Mouse (Mus musculus): Measurements from ENCODE around the gene Taar8a.
"Not testable (repeated sequence)": the region's sequence is repeated elsewhere in the genome, so short reads cannot be mapped to it uniquely, and the experiment has no call there.

Gene Taar8a

DNA sequence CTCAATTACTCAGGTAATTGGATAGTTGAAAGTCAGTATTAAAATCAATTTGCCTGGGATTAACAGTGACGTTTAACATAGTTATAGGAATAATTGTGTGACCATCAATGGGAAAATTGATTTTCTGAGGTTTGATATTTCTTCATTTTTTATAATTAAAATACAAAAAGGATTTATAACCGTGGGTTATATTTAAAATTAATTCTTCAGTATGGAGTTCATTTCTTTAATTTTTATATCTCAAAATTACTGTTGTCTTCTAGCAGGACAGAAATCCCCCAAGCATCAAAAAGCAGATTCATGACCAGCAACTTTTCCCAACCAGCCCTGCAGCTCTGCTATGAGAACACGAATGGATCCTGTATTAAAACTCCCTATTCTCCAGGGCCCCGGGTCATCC lies at the start of gene Taar8a:
Gene Taar8a (plus strand): TSS at position 301 of the 400 bp plus-strand sequence.
- DNase-seq: not testable (repeated sequence)

DNA sequence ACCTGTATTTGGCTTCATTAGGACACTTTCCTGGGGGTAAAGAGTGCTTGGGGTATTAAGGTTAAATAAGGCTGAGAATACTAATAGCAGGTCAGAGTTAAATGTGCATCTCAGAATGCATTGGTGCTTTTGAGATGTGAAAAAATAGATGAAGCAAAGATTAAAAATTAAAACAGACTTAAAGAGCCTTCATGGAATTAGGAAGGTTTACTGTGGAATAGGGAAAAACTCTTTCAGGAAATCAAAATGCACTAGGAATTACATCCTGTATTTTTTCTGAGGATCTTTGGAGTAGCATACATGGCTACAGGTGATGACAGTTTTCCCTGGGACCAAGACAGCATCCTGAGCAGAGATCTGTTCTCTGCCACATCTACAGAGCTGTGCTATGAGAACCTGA lies 49.4 kb upstream of the Taar8a start, which contains the start of gene Taar7d:
Gene Taar7d (plus strand): TSS at position 301 of the 400 bp plus-strand sequence.
- no peak for DNase-seq

- DNase-seq: no peak
Measured at GRCm38 (mm10) chr10:24031347-24031746, 45.0 kb upstream of the Taar8a start.

DNA sequence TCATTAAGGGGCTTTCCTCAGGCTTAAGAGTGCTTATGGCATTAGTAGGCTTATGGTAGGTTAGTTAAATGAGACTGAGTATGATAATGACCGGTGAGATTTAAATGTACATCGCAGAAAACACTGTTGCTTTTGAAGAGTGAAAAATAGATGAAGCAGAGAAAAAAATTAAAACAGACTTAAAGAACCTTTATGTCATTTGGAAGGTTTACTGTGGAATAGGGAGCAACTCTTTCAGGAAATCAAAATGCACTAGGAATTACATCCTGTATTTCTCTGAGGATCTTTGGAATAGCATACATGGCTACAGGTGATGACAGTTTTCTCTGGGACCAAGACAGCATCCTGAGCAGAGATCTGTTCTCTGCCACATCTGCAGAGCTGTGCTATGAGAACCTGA lies 39.0 kb upstream of the Taar8a start, which contains the start of gene Taar7e:
Gene Taar7e (plus strand): TSS at position 301 of the 400 bp plus-strand sequence.
- DNase-seq: no peak

- no peak for DNase-seq
Measured at GRCm38 (mm10) chr10:24040120-24040869, 36.0 kb upstream of the Taar8a start.

DNA sequence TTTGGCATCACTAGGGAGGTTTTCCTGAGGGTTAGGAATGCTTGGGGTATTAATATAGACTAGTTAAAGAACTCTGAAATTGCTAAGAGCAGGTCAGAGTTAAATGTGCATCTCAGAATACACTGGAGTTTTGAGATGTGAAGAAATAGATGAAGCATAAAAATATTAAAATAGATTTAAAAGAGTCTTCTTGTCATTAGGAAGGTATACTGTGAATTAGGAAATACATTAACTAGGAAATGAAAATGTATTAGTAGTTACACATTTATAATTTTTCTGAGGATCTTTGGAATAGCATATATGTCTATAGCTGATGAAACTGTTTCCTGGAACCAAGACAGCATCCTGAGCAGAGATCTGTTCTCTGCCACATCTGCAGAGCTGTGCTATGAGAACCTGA lies 27.1 kb upstream of the Taar8a start, which contains the start of gene Taar7f:
Gene Taar7f (plus strand): TSS at position 301 of the 400 bp plus-strand sequence.
- DNase-seq: no peak

- no peak for DNase-seq
Measured at GRCm38 (mm10) chr10:24052039-24052438, 24.3 kb upstream of the Taar8a start.

- no peak for DNase-seq
Measured at GRCm38 (mm10) chr10:24058986-24059385, 17.3 kb upstream of the Taar8a start.

DNA sequence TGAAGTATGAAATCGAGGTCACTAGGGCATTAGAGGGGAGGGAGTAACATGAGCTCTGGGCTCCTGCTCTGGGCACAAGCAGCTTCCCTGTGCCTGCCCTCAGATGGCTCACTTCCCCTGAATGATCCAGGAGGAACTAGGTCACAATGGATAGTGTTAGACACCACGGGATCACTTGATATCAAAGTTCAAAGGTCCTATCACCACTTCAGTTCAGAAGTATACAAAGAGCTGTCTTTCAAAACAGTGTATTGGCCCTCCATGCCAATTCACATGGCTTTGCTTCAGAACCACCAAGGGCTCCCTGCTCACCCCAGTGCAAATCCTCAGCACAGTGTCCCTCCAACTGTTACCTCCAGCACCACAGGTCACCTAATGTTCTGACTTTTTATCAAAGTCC lies 1.5 kb upstream of the Taar8a start:
- not testable (repeated sequence) for DNase-seq

DNA sequence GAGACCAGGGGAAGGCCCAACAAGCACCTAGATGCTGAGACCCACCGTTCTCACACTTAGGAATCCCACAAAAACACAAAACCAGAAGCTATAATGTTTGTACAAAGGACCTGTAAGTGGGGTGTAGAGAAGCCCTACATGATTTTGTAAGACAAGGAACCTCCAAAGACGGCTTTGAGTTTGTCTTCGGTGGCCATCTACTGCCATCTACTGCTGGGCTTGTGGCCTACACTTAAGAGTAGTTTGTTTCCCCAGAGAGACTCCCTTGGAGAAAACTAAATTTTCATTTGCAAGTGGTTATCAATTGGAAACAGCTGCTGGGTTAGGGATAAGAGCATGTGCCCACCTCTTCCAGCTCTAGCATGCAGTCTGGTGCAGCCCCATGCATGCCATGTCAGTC lies 3.9 kb downstream of the Taar8a start:
- peak in 1 of 2 experiments; percentile 10 for DNase-seq

DNA sequence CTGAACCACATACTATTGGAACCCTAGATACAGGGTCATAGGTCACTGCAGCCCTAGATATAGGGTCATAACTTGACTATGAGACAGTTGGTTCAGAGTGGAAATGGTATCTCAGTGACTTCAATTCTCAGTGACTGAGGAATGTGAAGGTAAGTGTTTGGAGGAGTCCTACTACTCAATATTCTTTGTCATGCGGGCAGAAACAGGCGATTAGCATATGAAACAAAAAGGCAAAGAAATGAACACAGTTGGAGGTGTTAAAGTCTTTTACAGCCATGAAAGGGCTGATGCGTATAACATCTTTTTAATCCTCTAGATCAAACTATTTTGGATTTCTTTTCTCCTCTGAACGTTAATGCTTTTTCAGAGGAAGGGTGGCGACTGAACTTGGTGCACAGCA lies 9.6 kb downstream of the Taar8a start:
- DNase-seq: no peak

DNA sequence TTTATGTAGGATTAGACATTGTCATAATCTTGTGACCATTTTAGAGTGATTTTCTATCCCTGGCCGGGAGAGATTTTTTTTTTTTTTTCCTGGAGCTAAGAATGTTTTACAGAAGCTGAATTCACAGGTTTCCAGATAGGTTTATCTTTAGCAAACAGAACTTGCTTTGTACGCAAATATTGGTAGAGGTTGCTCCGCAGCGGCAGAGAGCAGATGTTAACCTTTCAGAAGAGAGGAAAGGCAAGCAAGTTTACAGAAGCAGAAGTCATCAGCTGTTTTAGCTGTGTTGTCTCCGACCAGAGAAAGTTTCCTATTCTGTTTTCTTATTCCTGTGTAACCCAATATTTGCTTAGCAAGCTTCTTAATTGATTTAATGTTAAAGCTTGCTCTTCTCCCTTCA lies 10.3 kb downstream of the Taar8a start:
- no peak for DNase-seq

GRCm38 (mm10) chr10:24087168-24087567 lies 10.9 kb downstream of the Taar8a start:
- no peak for DNase-seq

DNA sequence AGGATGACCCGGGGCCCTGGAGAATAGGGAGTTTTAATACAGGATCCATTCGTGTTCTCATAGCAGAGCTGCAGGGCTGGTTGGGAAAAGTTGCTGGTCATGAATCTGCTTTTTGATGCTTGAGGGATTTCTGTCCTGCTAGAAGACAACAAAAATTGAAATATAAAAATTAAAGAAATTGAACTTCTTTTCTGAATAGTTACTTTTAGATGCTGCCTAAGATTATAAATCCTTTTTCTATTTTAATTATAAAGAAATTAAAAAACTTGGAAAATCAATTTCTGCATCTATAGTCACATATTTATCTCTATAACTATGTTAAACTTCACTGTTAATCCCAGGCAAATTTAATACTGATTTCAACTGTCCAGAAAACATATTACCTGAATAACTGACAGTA lies 15.9 kb downstream of the Taar8a start, which contains the start of gene Taar8b:
Gene Taar8b (minus strand): TSS at position 101 of the 400 bp plus-strand sequence.
- no peak for DNase-seq

GRCm38 (mm10) chr10:24097010-24097409 lies 20.7 kb downstream of the Taar8a start:
- not testable (repeated sequence) for DNase-seq

DNA sequence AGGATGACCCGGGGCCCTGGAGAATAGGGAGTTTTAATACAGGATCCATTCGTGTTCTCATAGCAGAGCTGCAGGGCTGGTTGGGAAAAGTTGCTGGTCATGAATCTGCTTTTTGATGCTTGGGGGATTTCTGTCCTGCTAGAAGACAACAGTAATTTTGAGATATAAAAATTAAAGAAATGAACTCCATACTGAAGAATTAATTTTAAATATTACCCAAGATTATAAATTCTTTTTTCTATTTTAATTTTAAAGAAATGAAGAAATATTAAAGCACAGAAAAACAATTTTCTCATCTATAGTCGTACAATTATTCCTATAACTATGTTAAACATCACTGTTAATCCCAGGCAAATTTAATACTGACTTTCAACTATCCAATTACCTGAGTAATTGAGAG lies 25.5 kb downstream of the Taar8a start, which contains the start of gene Taar8c:
Gene Taar8c (minus strand): TSS at position 101 of the 400 bp plus-strand sequence.
- DNase-seq: not testable (repeated sequence)

DNA sequence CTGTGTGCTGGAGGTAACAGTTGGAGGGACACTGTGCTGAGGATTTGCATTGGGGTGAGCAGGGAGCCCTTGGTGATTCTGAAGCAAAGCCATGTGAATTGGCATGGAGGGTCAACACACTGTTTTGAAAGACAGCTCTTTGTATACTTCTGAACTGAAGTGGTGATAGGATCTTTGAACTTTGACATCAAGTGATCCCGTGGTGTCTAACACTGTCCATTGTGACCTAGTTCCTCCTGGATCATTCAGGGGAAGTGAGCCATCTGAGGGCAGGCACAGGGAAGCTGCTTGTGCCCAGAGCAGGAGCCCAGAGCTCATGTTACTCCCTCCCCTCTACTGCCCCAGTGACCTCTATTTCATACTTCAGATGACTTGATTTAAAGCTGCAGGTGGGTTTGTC lies 27.0 kb downstream of the Taar8a start:
- not testable (repeated sequence) for DNase-seq

- DNase-seq: no peak
Measured at GRCm38 (mm10) chr10:24107747-24108146, 31.4 kb downstream of the Taar8a start.

DNA sequence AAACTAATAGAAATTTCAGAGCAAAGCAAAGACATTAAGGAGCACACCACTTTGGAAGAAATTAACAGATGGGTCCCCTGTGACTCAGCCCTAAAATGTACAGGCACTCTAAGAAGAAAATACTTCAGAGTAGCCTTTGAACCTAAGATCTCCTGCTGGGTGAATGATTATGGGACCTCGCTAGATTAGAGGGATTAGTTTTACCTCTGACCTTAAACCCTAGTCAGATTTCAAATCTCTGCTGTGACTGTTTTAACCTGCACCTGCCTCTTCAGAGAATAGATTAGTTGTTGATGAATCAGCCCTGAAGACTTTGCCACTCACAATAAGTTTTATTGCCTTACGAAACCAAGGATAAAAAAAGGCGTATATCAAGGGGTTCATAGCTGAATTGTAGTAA lies 31.9 kb downstream of the Taar8a start:
- no peak for DNase-seq

- not testable (repeated sequence) for DNase-seq
Measured at GRCm38 (mm10) chr10:24109434-24109833, 33.1 kb downstream of the Taar8a start, which contains the start of gene Taar9. TSS of gene Taar9 (minus strand) at chr10:24109534.

GRCm38 (mm10) chr10:24111116-24111778 lies 34.9 kb downstream of the Taar8a start:
- peak in 1 of 2 experiments; percentile 26 for DNase-seq
